Mouse (Mus musculus) adrenal gland (tissue): ENCODE results near the gene Cd7.
"Not testable (repeated sequence)": the region's sequence is repeated elsewhere in the genome, so short reads cannot be mapped to it uniquely, and the experiment has no call there.

Experiments used
- intact Hi-C: fragments of 180-260 bp; cut with DNase I; formaldehyde crosslinking; loops from one replicate; pipeline ENCODE4 v1.15.1; 2025
- long read RNA-seq, 2 experiments: library from polyadenylated mRNA; unstranded; transcript quantifications; one replicate each; pipeline ENCODE4 v2.0.0; 2020; ENCODE audit warnings: borderline replicate concordance in 1 of 2; ENCODE audit not compliant: insufficient replicate concordance in 1 of 2

Cd7 gene
- long read RNA-seq, experiment 1, result 0 reads
- long read RNA-seq, experiment 2, result 0 reads

- intact Hi-C loops, result no loop called here
Measured at GRCm38 (mm10) chr11:121039302-121039701, at the start of gene Cd7. Cd7 (minus strand) TSS chr11:121039418.

DNA sequence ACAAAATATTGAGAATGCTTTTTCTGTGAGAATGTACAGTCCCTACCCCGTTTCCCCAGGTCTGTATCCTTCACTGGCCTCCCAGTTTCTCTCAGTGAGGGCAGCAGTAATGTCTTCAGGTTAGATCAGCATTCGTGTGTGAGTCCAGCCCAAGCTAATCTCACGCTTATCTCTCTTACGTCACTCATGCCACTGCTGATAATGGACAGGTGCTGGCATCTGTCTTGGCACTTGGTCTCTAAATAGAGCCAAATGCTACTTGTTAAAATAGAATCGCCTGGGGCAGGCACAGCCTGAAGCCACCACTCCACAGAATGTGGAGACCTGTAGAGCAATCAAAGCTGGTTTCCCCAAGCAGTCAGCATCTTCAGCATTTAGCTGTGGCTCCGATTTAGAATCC is 49.8 kb upstream of the Cd7 start:
- intact Hi-C loops, result no loop called here

DNA sequence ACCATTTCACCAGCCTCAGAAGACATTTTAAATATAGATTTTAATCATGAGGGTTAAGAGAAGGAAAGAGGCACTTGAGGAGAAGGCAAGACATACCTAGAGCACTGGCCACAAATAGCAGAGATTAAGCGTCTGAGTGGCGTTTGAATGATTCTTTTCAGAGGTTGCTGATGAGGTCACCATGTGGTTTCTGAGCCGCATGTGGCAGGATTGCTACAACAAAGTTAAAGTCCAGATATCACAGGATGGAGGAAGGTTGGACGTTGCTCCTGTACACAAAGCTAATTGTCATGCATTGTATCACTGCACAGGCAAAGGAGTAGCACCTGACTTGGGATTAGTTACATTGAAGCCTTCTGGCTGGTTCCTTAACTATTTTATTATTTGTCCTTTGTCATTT is 47.1 kb upstream of the Cd7 start:
- intact Hi-C loops, result no loop called here

DNA sequence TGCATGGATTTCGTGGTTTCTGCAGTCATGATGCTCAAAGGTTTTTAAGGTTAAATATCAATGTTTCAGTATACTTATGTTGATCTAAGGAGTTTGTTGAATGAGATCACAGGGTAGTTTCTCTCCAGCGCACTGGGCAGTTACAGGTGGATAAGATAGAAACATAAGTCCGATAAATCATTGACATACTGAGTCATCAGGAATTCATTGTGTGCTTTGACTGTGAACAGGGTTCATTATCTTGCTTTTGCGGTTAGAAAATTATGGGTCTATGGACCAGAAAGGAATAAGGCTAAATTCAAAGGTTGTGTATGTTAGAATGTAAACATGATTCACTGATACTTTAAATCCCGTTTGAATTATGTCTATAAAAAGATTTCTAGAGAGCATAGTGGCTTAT is 46.0 kb upstream of the Cd7 start:
- intact Hi-C loops, result no loop called here

DNA sequence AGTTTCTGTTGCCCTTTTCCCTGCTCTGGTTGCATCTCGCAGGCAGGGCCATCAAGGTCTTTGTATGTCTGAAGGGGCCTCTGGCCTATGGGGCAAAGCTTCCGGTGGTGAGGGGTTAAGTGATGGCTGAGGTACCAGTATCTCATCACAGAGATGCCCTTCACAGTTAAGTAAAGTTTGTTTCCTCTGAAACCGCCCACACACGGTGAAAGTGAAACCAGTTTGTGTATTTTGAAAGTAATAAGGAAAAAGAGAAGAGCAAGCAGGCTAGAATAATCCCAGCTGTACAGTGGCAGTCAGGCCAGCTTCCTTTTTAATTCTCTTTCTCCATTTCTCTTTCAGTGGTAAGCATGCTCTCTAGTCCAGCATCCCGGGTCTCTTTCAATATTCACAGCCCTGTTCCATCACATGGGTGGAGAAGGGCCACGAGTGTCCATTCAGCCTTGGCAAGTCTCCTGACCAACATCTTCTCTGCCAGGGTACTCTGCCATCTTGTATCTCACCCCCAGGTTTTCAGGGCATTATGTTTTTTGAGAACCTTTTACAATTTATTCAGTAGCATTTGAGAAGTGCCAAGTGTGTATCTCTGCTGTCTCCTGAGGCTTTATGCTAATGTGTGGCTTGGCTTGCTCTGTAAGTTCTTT is 43.8 kb upstream of the Cd7 start:
- intact Hi-C loops, result no loop called here

DNA sequence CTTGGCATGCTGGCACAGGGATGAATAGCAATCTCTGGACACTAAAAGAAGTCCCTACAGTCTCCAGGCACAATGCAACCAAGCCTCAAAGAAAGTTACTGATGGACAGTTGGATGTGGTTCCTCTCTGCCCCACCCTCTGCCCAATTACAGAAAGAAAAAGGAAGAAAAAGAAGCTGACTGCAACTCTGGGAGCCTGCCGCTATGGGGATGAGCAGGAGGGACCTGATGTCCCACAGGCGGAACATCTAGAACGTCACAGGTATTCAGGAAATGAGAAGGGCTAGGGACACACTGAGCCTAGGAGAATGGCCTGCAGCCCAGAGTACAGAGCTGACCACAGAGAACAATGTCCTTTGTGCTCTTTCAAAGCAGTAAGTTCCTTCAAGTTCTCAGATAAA is 43.0 kb upstream of the Cd7 start:
- intact Hi-C loops, result no loop called here

- intact Hi-C loops, result no loop called here
Measured at GRCm38 (mm10) chr11:121081120-121081519, 41.9 kb upstream of the Cd7 start, which contains the start of gene Sectm1a. Sectm1a (minus strand) TSS chr11:121081220.

GRCm38 (mm10) chr11:121080330-121080729 is 41.1 kb upstream of the Cd7 start:
- intact Hi-C loops, result no loop called here

- intact Hi-C loops, result no loop called here
Measured at GRCm38 (mm10) chr11:121075655-121076054, 36.4 kb upstream of the Cd7 start.

DNA sequence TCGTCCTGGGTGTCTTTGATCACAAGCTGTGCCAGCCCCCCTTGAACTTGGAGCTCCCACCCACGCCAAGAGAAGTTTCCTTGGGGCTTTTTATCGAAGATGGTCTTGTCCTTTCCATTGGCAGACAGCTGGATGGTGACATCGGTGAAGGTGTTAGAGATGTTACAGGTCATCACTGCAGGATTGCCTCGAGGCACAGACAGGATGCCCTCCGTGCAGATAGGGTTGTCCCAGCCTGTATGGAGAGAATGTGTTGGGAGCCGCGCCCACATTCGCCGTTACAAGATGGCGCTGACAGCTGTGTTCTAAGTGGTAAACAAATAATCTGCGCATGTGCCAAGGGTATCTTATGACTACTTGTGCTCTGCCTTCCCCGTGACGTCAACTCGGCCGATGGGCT is 30.4 kb upstream of the Cd7 start:
- intact Hi-C loops, result loop anchor here (5.0 kb wide), 1 partner anchor 58 kb away; no protein-coding TSS in a partner anchor

GRCm38 (mm10) chr11:121067895-121068294 is 28.7 kb upstream of the Cd7 start:
- intact Hi-C loops, result loop anchor here (5.0 kb wide), 1 partner anchor 59 kb away; no protein-coding TSS in a partner anchor

DNA sequence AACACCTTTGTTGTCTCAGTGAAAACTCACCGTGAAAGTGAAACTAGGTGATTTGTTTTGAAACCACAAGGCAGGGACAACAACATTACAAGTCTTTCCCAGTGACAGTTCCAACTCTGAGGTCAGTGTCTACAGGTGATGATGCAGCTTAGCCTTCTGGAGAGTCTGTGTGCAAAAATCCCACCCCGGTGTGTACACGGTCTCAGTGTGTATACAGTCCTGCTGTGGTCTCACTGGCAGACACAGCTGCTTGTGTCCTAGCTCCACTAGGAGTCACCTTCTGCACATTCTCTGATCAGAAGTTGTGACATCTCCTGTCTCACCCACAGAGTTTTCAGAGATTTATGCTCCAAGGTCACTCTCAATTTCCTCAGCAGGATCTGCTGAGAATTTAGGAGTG is 25.0 kb upstream of the Cd7 start:
- intact Hi-C loops, result no loop called here

DNA sequence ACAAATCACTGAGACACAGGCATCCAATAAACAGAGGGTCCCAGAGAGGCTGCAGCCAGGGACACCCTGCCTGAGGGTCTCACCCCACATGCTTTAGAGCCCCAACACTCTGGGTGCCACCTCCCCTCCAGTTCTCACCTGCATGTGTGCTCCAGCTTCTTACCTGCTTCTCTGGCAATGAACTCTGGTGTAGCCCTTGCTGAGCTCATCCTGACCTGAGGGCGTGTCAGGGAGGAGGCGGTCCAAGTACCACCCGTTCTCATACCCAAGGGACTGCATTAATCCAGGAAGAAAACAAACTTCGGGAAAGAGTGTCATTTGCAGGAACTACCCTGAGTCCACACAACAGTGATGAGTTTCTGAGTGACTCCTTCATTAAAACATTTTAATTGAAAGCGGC is 24.2 kb upstream of the Cd7 start, which contains the start of gene Sectm1b:
TSS of gene Sectm1b (minus strand) at position 191 of the 400 bp plus-strand sequence.
- intact Hi-C loops, result no loop called here

DNA sequence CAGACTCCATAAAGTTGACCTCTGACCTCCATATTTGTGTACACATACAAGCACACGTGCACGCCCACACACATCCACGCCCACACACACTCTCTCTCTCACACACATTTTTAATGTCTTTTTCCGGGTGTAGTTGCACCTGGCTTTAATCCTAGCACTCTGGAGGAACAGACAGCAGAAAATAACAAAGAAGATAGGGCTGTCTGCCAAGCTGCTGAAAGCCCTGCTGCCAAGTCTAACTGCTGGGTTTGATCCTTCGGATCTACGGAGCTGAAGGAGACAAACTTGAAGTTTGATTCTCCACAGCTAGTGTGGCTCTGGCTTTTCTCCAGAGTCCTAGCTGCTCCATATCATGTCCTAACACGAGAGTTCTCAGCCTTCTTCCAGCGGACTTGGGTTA is 22.4 kb upstream of the Cd7 start:
- intact Hi-C loops, result no loop called here

- intact Hi-C loops, result not testable (repeated sequence)
Measured at GRCm38 (mm10) chr11:121060401-121061067, 21.3 kb upstream of the Cd7 start.

GRCm38 (mm10) chr11:121059471-121059870 is 20.3 kb upstream of the Cd7 start:
- intact Hi-C loops, result no loop called here

DNA sequence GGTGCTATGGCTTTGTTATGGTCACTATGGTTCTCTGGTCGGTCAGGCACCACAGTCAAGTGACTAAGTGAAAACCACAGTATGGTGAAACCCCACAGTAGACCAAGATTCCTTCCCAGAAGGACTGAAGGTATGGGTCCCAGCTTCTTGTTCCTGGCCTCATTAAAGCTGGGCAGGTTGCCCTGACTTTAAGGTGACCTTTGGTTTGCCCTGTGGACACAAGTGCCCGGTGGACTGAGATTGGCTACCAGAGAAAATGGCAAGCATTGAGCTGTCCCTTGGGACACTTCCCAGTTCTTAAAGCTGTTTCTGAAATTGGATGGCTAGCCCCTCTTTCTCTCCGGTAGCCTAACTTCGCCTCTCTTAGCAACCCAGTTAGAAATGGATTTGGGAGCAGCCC is 19.7 kb upstream of the Cd7 start:
- intact Hi-C loops, result no loop called here

DNA sequence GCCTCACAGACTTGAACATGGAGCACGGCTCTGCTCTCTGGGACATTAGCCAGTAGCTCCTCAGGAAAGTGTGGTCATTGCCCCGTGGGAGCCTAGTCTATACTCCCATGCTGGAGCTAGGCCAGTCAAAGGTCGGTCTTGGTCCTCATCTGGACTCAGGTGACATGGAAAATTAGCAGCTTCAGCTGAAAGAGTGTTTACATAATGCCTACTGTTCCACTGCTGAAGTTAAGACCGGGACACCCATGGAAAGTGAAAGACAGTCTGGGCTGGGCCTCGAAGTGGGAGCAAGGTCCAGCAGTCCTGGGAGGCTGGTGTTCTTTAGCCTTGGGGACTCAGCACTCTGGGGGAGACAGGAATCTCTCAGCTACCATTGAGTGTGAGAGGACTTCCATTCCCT is 18.9 kb upstream of the Cd7 start:
- intact Hi-C loops, result no loop called here

DNA sequence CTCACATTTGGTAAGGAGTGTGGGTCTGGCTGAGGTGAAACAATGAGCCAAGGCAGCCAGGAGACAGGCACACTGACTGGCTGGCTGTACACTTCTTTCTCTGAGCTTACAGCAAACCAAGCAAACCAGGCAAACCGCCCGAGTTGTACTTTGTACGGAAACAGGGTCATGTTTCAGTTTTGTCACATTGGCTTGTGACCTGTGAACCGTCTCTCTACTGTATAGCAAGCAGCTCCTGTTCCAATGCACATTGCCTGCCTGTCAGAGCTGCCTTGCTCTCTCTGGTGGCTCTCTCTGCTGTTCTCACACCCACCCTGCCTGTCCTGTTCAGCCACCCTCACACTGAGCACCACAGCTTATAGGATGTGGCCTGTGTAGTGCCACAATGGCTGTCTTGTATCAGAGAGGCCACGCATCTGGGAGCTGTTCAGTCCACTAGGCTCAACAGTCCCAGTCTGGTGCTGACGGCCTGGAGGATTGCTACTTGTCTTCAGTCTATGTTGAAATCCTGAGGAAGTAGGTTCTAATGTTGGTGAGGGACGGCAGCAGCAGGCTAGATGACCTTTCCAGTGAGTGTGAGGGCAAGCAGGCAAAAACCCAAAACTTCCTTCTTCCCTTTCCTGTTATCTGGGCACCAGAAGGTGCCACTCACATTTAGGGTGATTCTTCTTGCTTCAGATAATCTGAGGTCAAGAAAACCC is 17.5 kb upstream of the Cd7 start:
- intact Hi-C loops, result no loop called here

- intact Hi-C loops, result loop anchor here (5.0 kb wide), 1 partner anchor 36 kb away; no protein-coding TSS in a partner anchor
Measured at GRCm38 (mm10) chr11:121053536-121053935, 14.3 kb upstream of the Cd7 start.

DNA sequence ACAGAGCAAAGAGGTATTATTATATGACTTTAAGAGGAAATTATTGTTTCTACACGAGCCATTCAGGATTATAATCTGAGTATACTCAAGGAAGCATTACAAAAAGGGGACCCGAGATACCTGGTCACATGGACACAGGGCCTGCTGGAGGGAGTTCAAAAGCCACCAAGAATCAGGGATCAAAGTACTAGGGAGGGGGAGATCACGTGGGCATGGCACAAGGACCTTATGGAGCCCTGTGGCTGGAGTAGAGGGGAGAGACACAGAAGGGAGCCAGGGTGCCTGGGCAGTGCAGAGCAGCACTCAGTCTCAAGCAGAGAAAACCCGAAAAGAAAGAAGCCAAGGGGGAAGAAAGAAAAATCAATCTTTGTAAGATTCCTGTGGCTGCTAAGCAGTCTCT is 13.2 kb upstream of the Cd7 start:
- intact Hi-C loops, result loop anchor here (5.0 kb wide), 1 partner anchor 35 kb away; no protein-coding TSS in a partner anchor

GRCm38 (mm10) chr11:121051793-121052192 is 12.6 kb upstream of the Cd7 start:
- intact Hi-C loops, result loop anchor here (5.0 kb wide), 1 partner anchor 34 kb away; no protein-coding TSS in a partner anchor
